Mouse (Mus musculus): ENCODE data around the gene Tmem150a. TPM values are rescaled to one million over a fixed set of nuclear protein-coding genes. Genes with fewer than 3 reads are reported as not detected.

Tmem150a gene
- polyA plus RNA-seq, 1 experiment = 10.2 TPM

DNA sequence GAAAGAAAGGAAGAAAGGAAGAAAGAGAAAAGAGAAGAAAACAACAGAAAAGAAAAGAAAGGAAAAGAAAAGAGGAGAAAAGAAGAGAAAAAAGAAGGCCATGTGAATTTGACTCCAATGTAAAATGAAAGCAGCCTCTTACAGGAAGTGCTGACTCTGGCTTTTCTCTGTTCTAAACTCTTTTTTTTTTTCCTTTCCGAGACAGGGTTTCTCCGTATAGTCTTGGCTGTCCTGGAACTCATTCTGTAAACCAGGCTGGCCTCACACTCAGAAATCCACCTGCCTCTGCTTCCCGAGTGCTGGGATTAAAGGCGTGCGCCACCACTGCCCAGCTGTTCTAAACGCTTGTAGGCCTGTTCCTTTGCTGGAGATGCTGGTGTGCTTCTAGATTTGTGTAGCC lies 27.2 kb downstream of the Tmem150a start:
- TF ChIP-seq CTCF (IDR thresholded peaks at IDR 0.05; ENCODE audit: control insufficient read depth, insufficient read depth, low read length) = no peak
- no peak for TF ChIP-seq POLR2A (IDR thresholded peaks at IDR 0.05; ENCODE audit: borderline replicate concordance, control insufficient read depth, low read depth, low read length)
- Histone ChIP-seq H3K4me3 (replicated peaks; ENCODE audit: control insufficient read depth, low read depth, low read length) (no peak overlapping the region), H3K27ac (ENCODE audit: control insufficient read depth, insufficient read depth, low read depth, low read length, poor library complexity) (no peak overlapping the region), H3K4me1 (ENCODE audit: control insufficient read depth, insufficient read depth, low read length) (peaks cover 1% of the 10 kb centered on the region; the same call in 1 of the 2 replicates)
- 53% methylated on average over 6 of the region's 6 CpGs for WGBS

- Histone ChIP-seq H3K4me3 (replicated peaks; ENCODE audit: control insufficient read depth, low read depth, low read length) (no peak overlapping the region), H3K27ac (ENCODE audit: control insufficient read depth, insufficient read depth, low read depth, low read length, poor library complexity) (peak overlapping the region; percentile 4; the same call in 1 of the 2 replicates), H3K4me1 (ENCODE audit: control insufficient read depth, insufficient read depth, low read length) (peaks cover 2% of the 10 kb centered on the region; the same call in 1 of the 2 replicates)
- no peak for TF ChIP-seq CTCF (IDR thresholded peaks at IDR 0.05; ENCODE audit: control insufficient read depth, insufficient read depth, low read length)
- TF ChIP-seq POLR2A (IDR thresholded peaks at IDR 0.05; ENCODE audit: borderline replicate concordance, control insufficient read depth, low read depth, low read length) = no peak
- WGBS = 68% methylated on average over 6 of the region's 6 CpGs
These were observed 28.0 kb downstream of the Tmem150a start for GRCm38 (mm10) chr6:72383142-72383820.

DNA sequence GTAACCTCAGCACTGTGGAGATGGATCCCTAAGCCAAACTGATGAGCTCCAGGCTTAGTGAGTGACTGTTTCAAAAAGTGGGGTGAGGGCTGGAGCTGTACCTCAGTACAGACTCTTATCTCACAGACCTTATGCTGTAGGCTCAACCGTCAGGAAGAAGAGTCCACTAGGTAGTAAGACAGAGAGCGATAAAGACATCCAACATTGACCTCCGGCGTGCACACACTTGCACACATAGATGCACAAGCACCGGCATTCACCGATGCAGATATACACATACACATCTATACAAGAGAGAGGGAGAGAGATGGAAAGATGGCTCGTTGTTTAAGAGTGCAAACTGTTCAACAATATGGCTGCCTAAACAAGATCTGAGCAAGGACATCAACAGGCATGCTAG lies 28.7 kb downstream of the Tmem150a start:
- TF ChIP-seq POLR2A (IDR thresholded peaks at IDR 0.05; ENCODE audit: borderline replicate concordance, control insufficient read depth, low read depth, low read length) (no peak), CTCF (IDR thresholded peaks at IDR 0.05; ENCODE audit: control insufficient read depth, insufficient read depth, low read length) (no peak)
- Histone ChIP-seq H3K4me3 (replicated peaks; ENCODE audit: control insufficient read depth, low read depth, low read length) (no peak overlapping the region), H3K27ac (ENCODE audit: control insufficient read depth, insufficient read depth, low read depth, low read length, poor library complexity) (peak overlapping the region; percentile 4; the same call in 1 of the 2 replicates), H3K4me1 (ENCODE audit: control insufficient read depth, insufficient read depth, low read length) (peaks cover 3% of the 10 kb centered on the region)
- 65% methylated on average over 7 of the region's 7 CpGs for WGBS

DNA sequence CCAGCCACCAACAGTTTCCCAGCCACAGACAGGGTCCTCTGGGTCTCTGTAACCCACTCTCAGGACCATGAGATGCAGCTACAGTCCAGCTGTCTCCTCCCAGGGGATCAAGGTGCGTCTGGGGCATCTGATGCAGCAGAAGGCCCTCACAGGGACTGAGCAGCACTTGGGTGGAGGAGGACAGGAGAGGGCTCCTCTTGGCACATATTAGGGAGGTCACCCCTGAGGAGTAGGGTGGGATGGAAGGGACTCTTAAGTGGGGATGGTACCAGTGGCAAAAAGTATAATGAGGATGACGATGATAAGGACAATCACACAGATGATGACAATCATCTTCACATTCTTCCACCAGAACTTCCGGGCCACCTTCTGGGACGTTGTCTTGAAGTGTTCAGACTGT lies 30.0 kb downstream of the Tmem150a start:
- TF ChIP-seq CTCF (IDR thresholded peaks at IDR 0.05; ENCODE audit: control insufficient read depth, insufficient read depth, low read length) (no peak), POLR2A (IDR thresholded peaks at IDR 0.05; ENCODE audit: borderline replicate concordance, control insufficient read depth, low read depth, low read length) (no peak)
- no peak overlapping the region for H3K4me3 ChIP-seq (replicated peaks; ENCODE audit: control insufficient read depth, low read depth, low read length)
- peaks cover 4% of the 10 kb centered on the region for H3K4me1 ChIP-seq (ENCODE audit: control insufficient read depth, insufficient read depth, low read length)
- no peak overlapping the region for H3K27ac ChIP-seq (ENCODE audit: control insufficient read depth, insufficient read depth, low read depth, low read length, poor library complexity)
- 69% methylated on average over 4 of the region's 4 CpGs for WGBS

DNA sequence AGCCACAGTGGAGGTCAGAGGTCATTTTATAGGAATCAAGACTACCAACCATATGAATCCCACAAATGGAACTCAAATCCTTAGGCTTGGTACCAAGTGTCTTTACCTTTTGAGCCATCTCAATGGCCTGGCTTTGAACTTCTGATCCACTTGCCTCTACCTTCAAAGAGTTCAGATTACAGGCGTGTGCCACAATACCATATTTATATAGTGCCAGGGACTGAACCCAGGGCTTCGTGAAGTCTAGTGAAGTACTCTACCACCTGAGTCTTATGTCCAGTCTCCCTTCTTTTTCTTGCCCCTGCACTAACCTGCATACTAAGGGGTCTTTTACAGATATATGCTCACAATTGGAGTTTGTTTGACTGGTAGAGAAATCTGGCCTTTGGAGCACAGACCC lies 31.3 kb downstream of the Tmem150a start:
- TF ChIP-seq CTCF (IDR thresholded peaks at IDR 0.05; ENCODE audit: control insufficient read depth, insufficient read depth, low read length) (no peak), POLR2A (IDR thresholded peaks at IDR 0.05; ENCODE audit: borderline replicate concordance, control insufficient read depth, low read depth, low read length) (no peak)
- Histone ChIP-seq H3K4me1 (ENCODE audit: control insufficient read depth, insufficient read depth, low read length) (peaks cover 4% of the 10 kb centered on the region), H3K27ac (ENCODE audit: control insufficient read depth, insufficient read depth, low read depth, low read length, poor library complexity) (no peak overlapping the region), H3K4me3 (replicated peaks; ENCODE audit: control insufficient read depth, low read depth, low read length) (no peak overlapping the region)
- 80% methylated on average over 2 of the region's 2 CpGs for WGBS

GRCm38 (mm10) chr6:72387816-72388215 lies 32.6 kb downstream of the Tmem150a start:
- Histone ChIP-seq H3K27ac (ENCODE audit: control insufficient read depth, insufficient read depth, low read depth, low read length, poor library complexity) (0 out of 2 replicates have a peak overlapping the region, but pooled peaks have one; percentile 99), H3K4me3 (replicated peaks; ENCODE audit: control insufficient read depth, low read depth, low read length) (no peak overlapping the region), H3K4me1 (ENCODE audit: control insufficient read depth, insufficient read depth, low read length) (peaks cover 4% of the 10 kb centered on the region)
- TF ChIP-seq CTCF (IDR thresholded peaks at IDR 0.05; ENCODE audit: control insufficient read depth, insufficient read depth, low read length) = no peak
- no peak for TF ChIP-seq POLR2A (IDR thresholded peaks at IDR 0.05; ENCODE audit: borderline replicate concordance, control insufficient read depth, low read depth, low read length)
- WGBS = 82% methylated on average over 3 of the region's 3 CpGs

DNA sequence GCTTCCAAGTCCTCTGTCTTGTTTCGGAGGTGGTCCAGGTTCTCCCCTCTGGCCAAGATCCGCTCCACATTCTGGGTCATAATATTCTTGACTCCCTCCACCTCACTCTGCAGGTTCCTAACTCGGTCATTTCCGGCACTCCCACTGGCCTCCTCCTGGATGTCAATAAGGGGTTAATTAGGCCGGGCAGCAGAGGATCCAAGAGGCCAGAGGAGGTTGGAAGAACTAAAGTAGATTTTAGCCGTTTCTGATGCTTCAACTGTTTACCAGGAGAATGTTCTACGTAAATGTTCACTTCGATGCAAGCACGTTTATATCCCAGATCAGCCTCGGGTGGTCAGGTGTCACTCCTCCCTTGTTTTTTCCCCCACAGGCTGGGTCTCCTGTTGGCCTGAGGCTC lies 33.0 kb downstream of the Tmem150a start:
- TF ChIP-seq POLR2A (IDR thresholded peaks at IDR 0.05; ENCODE audit: borderline replicate concordance, control insufficient read depth, low read depth, low read length) (no peak), CTCF (IDR thresholded peaks at IDR 0.05; ENCODE audit: control insufficient read depth, insufficient read depth, low read length) (no peak)
- 52% methylated on average over 10 of the region's 10 CpGs for WGBS
- peaks cover 4% of the 10 kb centered on the region for H3K4me1 ChIP-seq (ENCODE audit: control insufficient read depth, insufficient read depth, low read length)
- H3K4me3 ChIP-seq (replicated peaks; ENCODE audit: control insufficient read depth, low read depth, low read length) = peak overlapping the region; percentile 15
- peak overlapping the region; percentile 99; the same call in 1 of the 2 replicates for H3K27ac ChIP-seq (ENCODE audit: control insufficient read depth, insufficient read depth, low read depth, low read length, poor library complexity)

GRCm38 (mm10) chr6:72388791-72389329 lies 33.6 kb downstream of the Tmem150a start:
- no peak for TF ChIP-seq POLR2A (IDR thresholded peaks at IDR 0.05; ENCODE audit: borderline replicate concordance, control insufficient read depth, low read depth, low read length)
- no peak for TF ChIP-seq CTCF (IDR thresholded peaks at IDR 0.05; ENCODE audit: control insufficient read depth, insufficient read depth, low read length)
- Histone ChIP-seq H3K27ac (ENCODE audit: control insufficient read depth, insufficient read depth, low read depth, low read length, poor library complexity) (peak overlapping the region; percentile 99), H3K4me1 (ENCODE audit: control insufficient read depth, insufficient read depth, low read length) (peaks cover 4% of the 10 kb centered on the region), H3K4me3 (replicated peaks; ENCODE audit: control insufficient read depth, low read depth, low read length) (peak overlapping the region; percentile 93)
- WGBS = 39% methylated on average over 6 of the region's 6 CpGs

Data from bone marrow, adult 2 months (tissue).